Mouse (Mus musculus): Measurements from ENCODE around the gene Olfr1418. TPM values are rescaled to one million over a fixed set of nuclear protein-coding genes. Genes with fewer than 3 reads are reported as not detected.

The Olfr1418 gene
- polyA plus RNA-seq (2021; fragmentation: Nextera tagmentation), result not detected in 2 replicates
- long read RNA-seq, experiment 1, result 0 reads
- long read RNA-seq, experiment 2, result 0 reads

GRCm38 (mm10) chr19:11860966-11861365, at the start of gene Olfr1418:
TSS of gene Olfr1418 (minus strand) at chr19:11861066.

GRCm38 (mm10) chr19:11886265-11886664, 25.4 kb upstream of the Olfr1418 start, which contains the start of gene Olfr1420:
TSS of gene Olfr1420 (plus strand) at chr19:11886565.

GRCm38 (mm10) chr19:11875006-11875405, 14.1 kb upstream of the Olfr1418 start, which contains the start of gene Olfr1419:
TSS of gene Olfr1419 (minus strand) at chr19:11875106.

GRCm38 (mm10) chr19:11839119-11839518, 21.7 kb downstream of the Olfr1418 start, which contains the start of gene Olfr1417:
TSS of gene Olfr1417 (minus strand) at chr19:11839219.

GRCm38 (mm10) chr19:11819143-11819700, 41.6 kb downstream of the Olfr1418 start, which contains the start of gene Stx3:
TSS of gene Stx3 (minus strand) at chr19:11819403.

Other genes with a start within 250 kb of the Olfr1418 start
- gene Ms4a2, start 237.3 kb downstream of the Olfr1418 start, polyA plus RNA-seq (2021; fragmentation: Nextera tagmentation), result not detected in 2 replicates
- gene Ms4a3, start 220.2 kb downstream of the Olfr1418 start, polyA plus RNA-seq (2021; fragmentation: Nextera tagmentation), result not detected in 2 replicates
- gene Oosp2, start 200.5 kb downstream of the Olfr1418 start, polyA plus RNA-seq (2021; fragmentation: Nextera tagmentation), result not detected in 2 replicates
- gene Oosp1, start 169.9 kb downstream of the Olfr1418 start, polyA plus RNA-seq (2021; fragmentation: Nextera tagmentation), result not detected in 2 replicates
- gene Oosp3, start 164.0 kb downstream of the Olfr1418 start, polyA plus RNA-seq (2021; fragmentation: Nextera tagmentation), result not detected in 2 replicates
- gene Gif, start 113.5 kb downstream of the Olfr1418 start, polyA plus RNA-seq (2021; fragmentation: Nextera tagmentation), result not detected in 2 replicates
- gene Mrpl16, start 90.7 kb downstream of the Olfr1418 start, polyA plus RNA-seq (2021; fragmentation: Nextera tagmentation), result 62.4 and 67.6 TPM in 2 replicates
- 8.8 and 15.1 TPM in 2 replicates for gene Stx3, start 41.7 kb downstream of the Olfr1418 start, polyA plus RNA-seq (2021; fragmentation: Nextera tagmentation)
- not detected in 2 replicates for gene Olfr1417, start 21.8 kb downstream of the Olfr1418 start, polyA plus RNA-seq (2021; fragmentation: Nextera tagmentation)
- gene Olfr1419, start 14.0 kb upstream of the Olfr1418 start, polyA plus RNA-seq (2021; fragmentation: Nextera tagmentation), result not detected in 2 replicates
- not detected in 2 replicates for gene Olfr1420, start 25.5 kb upstream of the Olfr1418 start, polyA plus RNA-seq (2021; fragmentation: Nextera tagmentation)
- 2.6 and 3.0 TPM in 2 replicates for gene Patl1, start 51.3 kb upstream of the Olfr1418 start, polyA plus RNA-seq (2021; fragmentation: Nextera tagmentation)
- gene Osbp, start 104.9 kb upstream of the Olfr1418 start, polyA plus RNA-seq (2021; fragmentation: Nextera tagmentation), result 5.7 and 5.8 TPM in 2 replicates
- not detected in 2 replicates for gene Olfr1423, start 180.3 kb upstream of the Olfr1418 start, polyA plus RNA-seq (2021; fragmentation: Nextera tagmentation)
- gene Olfr1424, start 201.6 kb upstream of the Olfr1418 start, polyA plus RNA-seq (2021; fragmentation: Nextera tagmentation), result not detected in 2 replicates
- gene Olfr1425, start 216.7 kb upstream of the Olfr1418 start, polyA plus RNA-seq (2021; fragmentation: Nextera tagmentation), result not detected in 2 replicates
- gene Olfr1426, start 230.9 kb upstream of the Olfr1418 start, polyA plus RNA-seq (2021; fragmentation: Nextera tagmentation), result not detected in 2 replicates
- gene Olfr1427, start 242.3 kb upstream of the Olfr1418 start, polyA plus RNA-seq (2021; fragmentation: Nextera tagmentation), result not detected in 2 replicates

All from left cerebral cortex, adult 6 months (tissue).